Mouse (Mus musculus) lung, postnatal 0 days (tissue): Measurements from ENCODE around the gene Dnajc4. TPM values are rescaled to one million over a fixed set of nuclear protein-coding genes. Genes with fewer than 3 reads are reported as not detected.

Source experiments
- ATAC-seq: fragments of 200-750 bp; cut with Nextera tagmentation; 2 replicates; pipeline ENCODE4 v1.8.0; 2017; ENCODE audit warnings: moderate library complexity
- DNase-seq: peaks from one replicate; pipeline ENCODE4 v3.0.0-alpha.2; 2016; ENCODE audit warnings: low spot score
- H3K27ac ChIP-seq: fragments of 300-500 bp; sonication (generic); 2 replicates; pipeline ENCODE4 v1.5.1; 2014; ENCODE audit warnings: antibody characterized with exemption, mild to moderate bottlenecking, low read length, mixed read lengths
- H3K27me3 ChIP-seq: fragments of 300-500 bp; sonication (generic); replicated peaks from 2 replicates; pipeline ENCODE4 v1.6.1; 2014; ENCODE audit warnings: low read length, mixed read lengths; ENCODE audit not compliant: insufficient read depth
- H3K36me3 ChIP-seq: fragments of 300-500 bp; sonication (generic); 2 replicates; pipeline ENCODE4 v1.6.1; 2014; ENCODE audit warnings: low read length, mixed read lengths; ENCODE audit not compliant: insufficient read depth
- H3K4me1 ChIP-seq: fragments of 300-500 bp; sonication (generic); 2 replicates; pipeline ENCODE4 v1.6.1; 2014; ENCODE audit warnings: antibody characterized with exemption, low read depth, low read length, mixed read lengths; ENCODE audit not compliant: insufficient read depth
- H3K4me2 ChIP-seq: fragments of 300-500 bp; sonication (generic); replicated peaks from 2 replicates; pipeline ENCODE4 v1.6.1; 2014; ENCODE audit warnings: low read depth, mild to moderate bottlenecking, low read length, moderate library complexity, mixed read lengths
- H3K4me3 ChIP-seq: fragments of 300-500 bp; sonication (generic); 2 replicates; pipeline ENCODE4 v1.5.1; 2014; ENCODE audit warnings: low read depth, low read length
- H3K9ac ChIP-seq: fragments of 300-500 bp; sonication (generic); replicated peaks from 2 replicates; pipeline ENCODE4 v1.6.1; 2014; ENCODE audit warnings: low read depth, mild to moderate bottlenecking
- H3K9me3 ChIP-seq: fragments of 300-500 bp; sonication (generic); 2 replicates; pipeline ENCODE4 v1.6.1; 2016; ENCODE audit warnings: low read length, mixed read lengths
- CTCF ChIP-seq: IDR thresholded peaks from 2 replicates; pipeline ENCODE4 v1.5.1; 2016; ENCODE audit warnings: antibody characterized with exemption, mild to moderate bottlenecking
- EP300 ChIP-seq: IDR thresholded peaks from 2 replicates; pipeline ENCODE4 v1.6.1; 2016; ENCODE audit warnings: antibody characterized with exemption, mild to moderate bottlenecking, control low read depth
- WGBS: fragments of 180-500 bp; shearing (Covaris S2); extraction: QIAGEN DNeasy Blood & Tissue Kit; methylation state at CpG from one replicate; pipeline ENCODE4 v1.1.7; 2014; 5-methylcytosine and 5-hydroxymethylcytosine counted together
- polyA plus RNA-seq: library from polyadenylated mRNA; unstranded; fragments of >200 nt; fragmentation: Nextera tagmentation; extraction: Ambion mirVana; gene quantifications from 2 replicates; pipeline ENCODE4 v1.2.1, GENCODE M21; 2015

The Dnajc4 gene
- polyA plus RNA-seq, 1 experiment from 2014 or later: 32.7 TPM

GRCm38 (mm10) chr19:6983621-6984020 lies 8.8 kb downstream of the Dnajc4 start:
- Histone ChIP-seq H3K9me3 (no peaks in the 10 kb centered on the region), H3K36me3 (no peaks in the 10 kb centered on the region), H3K4me1 (peaks cover 5% of the 10 kb centered on the region), H3K4me2 (no peak overlapping the region), H3K27ac (no peak overlapping the region), H3K9ac (no peak overlapping the region), H3K27me3 (no peaks in the 10 kb centered on the region), H3K4me3 (no peak overlapping the region)
- WGBS: 92% methylated on average over 5 of the region's 5 CpGs
- ATAC-seq (no peak), DNase-seq (no peak)
- TF ChIP-seq CTCF (no peak), EP300 (no peak)

GRCm38 (mm10) chr19:6981465-6981864 lies 10.9 kb downstream of the Dnajc4 start:
- Histone ChIP-seq H3K9me3 (no peaks in the 10 kb centered on the region), H3K4me3 (no peak overlapping the region), H3K9ac (no peak overlapping the region), H3K27ac (0 out of 2 replicates have a peak overlapping the region, but pooled peaks have one; percentile 90), H3K27me3 (no peaks in the 10 kb centered on the region), H3K4me1 (peaks cover 8% of the 10 kb centered on the region), H3K4me2 (no peak overlapping the region; the same call in 1 of the 2 replicates), H3K36me3 (no peaks in the 10 kb centered on the region)
- TF ChIP-seq EP300 (no peak), CTCF (no peak)
- DNase-seq: no peak
- ATAC-seq: no peak
- 89% methylated on average over 4 of the region's 4 CpGs for WGBS

- Histone ChIP-seq H3K9ac (peak within 1 kb of the TSS; percentile 60), H3K4me3 (peak within 1 kb of the TSS; percentile 53), H3K4me1 (peaks cover 16% of the 10 kb centered on the region), H3K9me3 (no peaks in the 10 kb centered on the region), H3K27me3 (no peaks in the 10 kb centered on the region), H3K36me3 (no peaks in the 10 kb centered on the region), H3K4me2 (peak within 1 kb of the TSS; percentile 75), H3K27ac (peak within 1 kb of the TSS; percentile 90)
- peak; percentile 99 for DNase-seq
- WGBS: under 1% methylated on average over 36 of the region's 38 CpGs
- TF ChIP-seq EP300 (no peak), CTCF (no peak)
- ATAC-seq: peak; percentile 88
Observed at GRCm38 (mm10) chr19:6980381-6981093, 11.8 kb downstream of the Dnajc4 start, which contains the start of gene Fkbp2. Gene Fkbp2 (minus strand): TSS chr19:6980501.

- Histone ChIP-seq H3K4me3 (peak overlapping the region; percentile 53), H3K4me2 (peak overlapping the region; percentile 75), H3K36me3 (no peaks in the 10 kb centered on the region), H3K27me3 (no peaks in the 10 kb centered on the region), H3K4me1 (peaks cover 16% of the 10 kb centered on the region), H3K9me3 (no peaks in the 10 kb centered on the region), H3K9ac (peak overlapping the region; percentile 6; the same call in 1 of the 2 replicates), H3K27ac (peak overlapping the region; percentile 90)
- under 1% methylated on average over 55 of the region's 59 CpGs for WGBS
- TF ChIP-seq CTCF: peak; percentile 77
- TF ChIP-seq EP300: no peak
- DNase-seq: peak; percentile 100
- peak; percentile 92 for ATAC-seq
Observed at GRCm38 (mm10) chr19:6979486-6980380, 12.6 kb downstream of the Dnajc4 start.

GRCm38 (mm10) chr19:6979001-6979479 lies 13.3 kb downstream of the Dnajc4 start:
- H3K4me1 ChIP-seq: peaks cover 16% of the 10 kb centered on the region
- no peaks in the 10 kb centered on the region for H3K36me3 ChIP-seq

GRCm38 (mm10) chr19:6978639-6978974 lies 13.8 kb downstream of the Dnajc4 start:
- no peak overlapping the region for H3K9ac ChIP-seq
- H3K4me3 ChIP-seq: no peak overlapping the region
- ATAC-seq (no peak), DNase-seq (no peak)
- H3K36me3 ChIP-seq: no peaks in the 10 kb centered on the region
- H3K4me2 ChIP-seq: no peak overlapping the region
- H3K27me3 ChIP-seq: no peaks in the 10 kb centered on the region
- TF ChIP-seq CTCF (no peak), EP300 (no peak)
- H3K27ac ChIP-seq: no peak overlapping the region
- peaks cover 16% of the 10 kb centered on the region for H3K4me1 ChIP-seq
- no peaks in the 10 kb centered on the region for H3K9me3 ChIP-seq
- 39% methylated on average over 3 of the region's 3 CpGs for WGBS

More at GRCm38 (mm10) chr19:6979001-6979479, 13.3 kb downstream of the Dnajc4 start:
- TF ChIP-seq EP300: no peak
- TF ChIP-seq CTCF: no peak
- peak overlapping the region; percentile 53 for H3K4me3 ChIP-seq
- H3K4me2 ChIP-seq: peak overlapping the region; percentile 75
- peak overlapping the region; percentile 45; the same call in 1 of the 2 replicates for H3K27ac ChIP-seq
- DNase-seq: no peak
- peak overlapping the region; percentile 6; the same call in 1 of the 2 replicates for H3K9ac ChIP-seq
- no peaks in the 10 kb centered on the region for H3K9me3 ChIP-seq
- no peak for ATAC-seq
- no peaks in the 10 kb centered on the region for H3K27me3 ChIP-seq
- WGBS: 4% methylated on average over 11 of the region's 11 CpGs
